Mouse (Mus musculus) CH12.LX (cell line): Measurements from ENCODE around the gene Stac. TPM values are rescaled to one million over a fixed set of nuclear protein-coding genes. Genes with fewer than 3 reads are reported as not detected.

ENCODE experiments used
- DNase-seq: peaks from one replicate; pipeline ENCODE4 v3.0.0-alpha.2; 2013; ENCODE audit errors: extremely low read depth
- H3K27ac ChIP-seq: 2 replicates; pipeline ENCODE4 v1.5.1; 2012; ENCODE audit warnings: low read depth, mild to moderate bottlenecking, control low read depth, moderate library complexity; ENCODE audit not compliant: insufficient read depth
- H3K27me3 ChIP-seq: replicated peaks from 2 replicates; pipeline ENCODE3; 2012; ENCODE audit warnings: inconsistent platforms
- H3K36me3 ChIP-seq, 2 experiments: replicated peaks in 1 of 2; 2 replicates each; pipeline versions ENCODE3 to v1.6.1; 2012; ENCODE audit warnings: inconsistent platforms in 1 of 2, low read length in 1 of 2, mild to moderate bottlenecking in 1 of 2, mixed read lengths in 1 of 2, moderate library complexity in 1 of 2; ENCODE audit not compliant: control insufficient read depth in 1 of 2, insufficient read depth in 1 of 2
- H3K4me1 ChIP-seq, 2 experiments: 2 replicates each; pipeline ENCODE4 v1.6.1; 2012; ENCODE audit warnings: inconsistent platforms in 1 of 2, moderate library complexity in 1 of 2; ENCODE audit not compliant: insufficient read depth in 2 of 2, control insufficient read depth in 1 of 2
- H3K4me2 ChIP-seq: 2 replicates; pipeline ENCODE4 v1.6.1; 2012; ENCODE audit warnings: low read depth, mild to moderate bottlenecking, control low read depth; ENCODE audit not compliant: poor library complexity, insufficient read depth, severe bottlenecking
- H3K4me3 ChIP-seq, 3 experiments: fragments of 150-350 bp in 1 of 3; sonication (generic) in 1 of 3; replicated peaks in 1 of 3; 2 replicates each; pipeline versions ENCODE3 to v1.5.1; 2011 to 2012; ENCODE audit warnings: low read depth in 2 of 3, low read length in 2 of 3, mild to moderate bottlenecking in 2 of 3, moderate library complexity in 2 of 3, control low read depth in 1 of 3, improper control_type of control experiment in 1 of 3, inconsistent platforms in 1 of 3, mixed read lengths in 1 of 3; ENCODE audit not compliant: poor library complexity in 1 of 3
- H3K79me2 ChIP-seq: replicated peaks from 2 replicates; pipeline ENCODE4 v1.6.1; 2012; ENCODE audit warnings: mild to moderate bottlenecking, moderate library complexity; ENCODE audit not compliant: control insufficient read depth, poor library complexity, insufficient read depth, severe bottlenecking; ENCODE audit errors: extremely low read depth
- H3K9ac ChIP-seq: 2 replicates; pipeline ENCODE4 v1.6.1; 2012; ENCODE audit warnings: low read depth, mild to moderate bottlenecking, control low read depth, moderate library complexity; ENCODE audit not compliant: insufficient read depth
- H3K9me3 ChIP-seq: replicated peaks from 2 replicates; pipeline ENCODE3; 2012; ENCODE audit warnings: low read length, inconsistent platforms, mixed read lengths
- BHLHE40 ChIP-seq: IDR thresholded peaks from 2 replicates; pipeline ENCODE4 v1.6.1; 2011; ENCODE audit warnings: mild to moderate bottlenecking, low read depth, low read length, improper control_type of control experiment
- CHD2 ChIP-seq: IDR thresholded peaks from 2 replicates; pipeline ENCODE4 v1.6.1; 2011; ENCODE audit warnings: low read length, improper control_type of control experiment
- E2F4 ChIP-seq: IDR thresholded peaks from 2 replicates; pipeline ENCODE4 v1.6.1; 2011; ENCODE audit warnings: low read depth, low read length, improper control_type of control experiment; ENCODE audit not compliant: insufficient replicate concordance
- EP300 ChIP-seq: IDR thresholded peaks from 2 replicates; pipeline ENCODE4 v1.6.1; 2011; ENCODE audit warnings: low read length, improper control_type of control experiment
- GABPA ChIP-seq: IDR thresholded peaks from 2 replicates; pipeline ENCODE4 v1.6.1; 2012; ENCODE audit warnings: low read depth, low read length, improper control_type of control experiment, inconsistent platforms; ENCODE audit not compliant: insufficient replicate concordance
- IRF4 ChIP-seq: IDR thresholded peaks from 2 replicates; pipeline ENCODE4 v1.6.1; 2014; ENCODE audit warnings: low read depth, mild to moderate bottlenecking, inconsistent platforms, low read length, improper control_type of control experiment
- JUN ChIP-seq: IDR thresholded peaks from 2 replicates; pipeline ENCODE4 v1.6.1; 2011; ENCODE audit warnings: low read depth, mild to moderate bottlenecking, low read length, improper control_type of control experiment, moderate library complexity; ENCODE audit not compliant: insufficient read depth
- JUND ChIP-seq: conservative IDR thresholded peaks from 2 replicates; pipeline ENCODE4 v1.6.1; 2011; ENCODE audit warnings: low read depth, low read length, improper control_type of control experiment
- MAFK ChIP-seq: IDR thresholded peaks from 2 replicates; pipeline ENCODE4 v1.6.1; 2011; ENCODE audit warnings: low read length, improper control_type of control experiment; ENCODE audit not compliant: insufficient replicate concordance
- MAZ ChIP-seq: IDR thresholded peaks from 2 replicates; pipeline ENCODE4 v1.6.1; 2012; ENCODE audit warnings: low read depth, mild to moderate bottlenecking, inconsistent platforms, low read length, improper control_type of control experiment, moderate library complexity
- MEF2A ChIP-seq: IDR thresholded peaks from 2 replicates; pipeline ENCODE4 v1.6.1; 2014; ENCODE audit warnings: low read depth, mild to moderate bottlenecking, inconsistent platforms, low read length, improper control_type of control experiment, borderline replicate concordance
- MXI1 ChIP-seq: IDR thresholded peaks from 2 replicates; pipeline ENCODE4 v1.6.1; 2011; ENCODE audit warnings: mild to moderate bottlenecking, low read depth, low read length, improper control_type of control experiment
- NELFE ChIP-seq: IDR thresholded peaks from 2 replicates; pipeline ENCODE4 v1.6.1; 2011; ENCODE audit warnings: low read depth, low read length, improper control_type of control experiment
- PAX5 ChIP-seq: IDR thresholded peaks from 2 replicates; pipeline ENCODE4 v1.6.1; 2012; ENCODE audit warnings: low read length, inconsistent platforms, mixed read lengths
- POLR2AphosphoS2 ChIP-seq: IDR thresholded peaks from 2 replicates; pipeline ENCODE4 v1.6.1; 2011; ENCODE audit warnings: low read depth, low read length, improper control_type of control experiment
- SMC3 ChIP-seq: IDR thresholded peaks from 2 replicates; pipeline ENCODE4 v1.6.1; 2011; ENCODE audit warnings: low read depth, low read length, improper control_type of control experiment
- UBTF ChIP-seq: IDR thresholded peaks from 2 replicates; pipeline ENCODE4 v1.6.1; 2012; ENCODE audit warnings: low read depth, mild to moderate bottlenecking, inconsistent platforms, low read length, improper control_type of control experiment, moderate library complexity
- ZC3H11A ChIP-seq: IDR thresholded peaks from 2 replicates; pipeline ENCODE4 v1.6.1; 2012; ENCODE audit warnings: low read depth, mild to moderate bottlenecking, inconsistent platforms, low read length, improper control_type of control experiment
- ZKSCAN1 ChIP-seq: IDR thresholded peaks from 2 replicates; pipeline ENCODE4 v1.6.1; 2012; ENCODE audit warnings: low read depth, inconsistent platforms, low read length, improper control_type of control experiment, borderline replicate concordance
- ZMIZ1 ChIP-seq: IDR thresholded peaks from 2 replicates; pipeline ENCODE4 v1.6.1; 2012; ENCODE audit warnings: low read depth, mild to moderate bottlenecking, inconsistent platforms, low read length, improper control_type of control experiment
- dilution Hi-C: fragments of 300-500 bp; cut with MboI; formaldehyde crosslinking; loops from 2 replicates; pipeline ENCODE4 v1.14.3; 2020; ENCODE audit warnings: low sequenced_read_pairs; ENCODE audit not compliant: extremely low pct_unique_long_range_greater_than_20kb, extremely low pct_ligation_motif_present
- in situ Hi-C: fragments of 300-500 bp; cut with MboI; formaldehyde crosslinking; loops from 3 replicates; pipeline ENCODE4 v1.14.3; 2019; ENCODE audit warnings: low sequenced_read_pairs, low pct_ligation_motif_present, low pct_unique_long_range_greater_than_20kb, mixed read lengths
- polyA plus RNA-seq: library from polyadenylated mRNA; unstranded; fragments of >175 nt; gene quantifications from 2 replicates; pipeline ENCODE4 v1.2.1, GENCODE M21; 2012; ENCODE audit warnings: low read depth; ENCODE audit not compliant: insufficient read length
- total RNA-seq, 2 experiments: library from RNA; depleted of rRNA; stranded (reverse); fragments of 300-350 nt in 1 of 2; fragments of >200 nt in 1 of 2; gene quantifications; 2 replicates each; pipeline ENCODE4 v1.2.3; 2012 to 2014

Stac gene
- total and polyA plus RNA-seq, 3 experiments, result not detected

DNA sequence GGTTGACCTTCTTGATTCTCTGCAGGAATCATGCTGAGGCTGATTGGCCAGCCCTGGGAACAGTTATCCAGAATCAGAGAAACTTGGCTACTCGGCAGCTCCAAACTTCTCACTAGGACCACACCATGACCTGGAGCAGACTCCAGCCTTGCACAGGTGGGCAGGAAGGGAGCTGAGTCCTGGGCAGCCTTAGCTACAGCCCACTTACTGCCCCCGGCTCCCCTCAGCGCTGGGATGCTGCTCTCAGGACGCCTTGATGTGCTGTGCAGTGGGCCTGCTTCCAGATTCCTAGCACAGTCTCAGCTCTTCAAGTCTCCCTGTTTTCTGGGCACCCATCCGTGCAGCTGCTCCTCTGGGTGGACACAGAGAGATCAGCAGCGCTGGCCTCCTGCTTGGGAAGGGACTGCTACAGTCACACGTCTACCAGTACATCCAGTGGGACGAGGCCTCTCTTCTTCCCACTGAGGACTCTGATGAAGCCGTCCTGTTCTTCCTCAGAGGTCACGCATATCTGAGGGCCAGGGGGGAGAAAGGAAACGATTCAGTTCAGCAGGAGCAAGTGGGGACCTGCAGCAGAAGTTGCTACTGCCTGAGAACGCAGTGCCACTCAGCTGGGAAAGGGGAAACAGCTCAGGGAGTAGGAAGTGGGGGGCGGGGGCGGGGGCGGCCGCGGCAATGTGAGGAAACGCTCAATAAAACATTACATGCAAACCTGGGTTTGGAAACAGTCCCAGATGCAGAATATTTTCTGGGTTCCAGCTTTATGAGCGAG is 127.7 kb downstream of the Stac start:
- in situ Hi-C loops, result no loop called here
- Histone ChIP-seq H3K36me3 (no peaks in the 10 kb centered on the region), H3K9ac (no peak overlapping the region), H3K4me1 (peaks cover 0 to 8% of the 10 kb centered on the region in 2 experiments; a peak in 2 of 4 replicates), H3K27me3 (peaks cover 13% of the 10 kb centered on the region), H3K79me2 (no peaks in the 10 kb centered on the region), H3K9me3 (peaks cover 18% of the 10 kb centered on the region), H3K4me3 (no peak overlapping the region), H3K4me2 (no peak overlapping the region), H3K27ac (no peak overlapping the region)
- TF ChIP-seq BHLHE40 (no peak), ZKSCAN1 (no peak), JUN (no peak), UBTF (no peak), MAZ (no peak), EP300 (no peak), GABPA (no peak), PAX5 (no peak), NELFE (no peak), ZC3H11A (no peak), POLR2AphosphoS2 (no peak), E2F4 (no peak), IRF4 (no peak), ZMIZ1 (no peak), JUND (no peak), MXI1 (no peak), SMC3 (no peak)
- DNase-seq, result no peak
- dilution Hi-C loops, result no loop called here

DNA sequence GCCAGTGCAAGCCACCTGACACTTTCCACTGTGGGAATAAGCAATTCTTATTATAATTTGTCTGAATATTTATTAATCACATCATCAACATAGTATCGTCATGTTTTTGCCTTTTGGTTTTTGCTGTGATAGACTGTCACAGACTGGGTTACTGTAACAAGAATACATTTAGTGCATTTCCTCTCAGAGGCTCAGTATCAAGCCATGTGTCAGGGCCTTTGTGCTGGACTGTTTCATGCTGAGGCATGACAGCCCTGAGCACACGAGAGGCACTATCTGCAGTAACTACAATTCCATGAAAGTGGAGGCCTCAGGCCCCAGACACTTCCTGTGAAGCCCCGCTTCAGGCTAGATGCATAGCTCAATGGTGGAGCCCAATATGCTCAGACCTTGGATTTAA is 133.4 kb downstream of the Stac start:
- in situ Hi-C loops, result no loop called here

More for the DNA sequence above, 133.4 kb downstream of the Stac start:
- Histone ChIP-seq H3K4me2 (no peak overlapping the region), H3K4me3 (no peak overlapping the region), H3K79me2 (no peaks in the 10 kb centered on the region), H3K36me3 (no peaks in the 10 kb centered on the region), H3K9me3 (peaks cover 4% of the 10 kb centered on the region), H3K9ac (no peak overlapping the region), H3K27me3 (peaks cover 17% of the 10 kb centered on the region)
- no peak for DNase-seq
- dilution Hi-C loops, result no loop called here
- no peak for TF ChIP-seq MAFK
- no peak for TF ChIP-seq GABPA
- TF ChIP-seq MEF2A, result no peak
- no peak for TF ChIP-seq ZC3H11A
- TF ChIP-seq CHD2, result no peak
- TF ChIP-seq, all 38 proteins: peak for 0
- H3K27ac ChIP-seq, result no peak overlapping the region
- H3K4me1 ChIP-seq, result no peaks in the 10 kb centered on the region
